Mouse (Mus musculus): ENCODE data around the gene Tep1.
"Not testable (repeated sequence)": the region's sequence is repeated elsewhere in the genome, so short reads cannot be mapped to it uniquely, and the experiment has no call there.

The Tep1 gene

DNA sequence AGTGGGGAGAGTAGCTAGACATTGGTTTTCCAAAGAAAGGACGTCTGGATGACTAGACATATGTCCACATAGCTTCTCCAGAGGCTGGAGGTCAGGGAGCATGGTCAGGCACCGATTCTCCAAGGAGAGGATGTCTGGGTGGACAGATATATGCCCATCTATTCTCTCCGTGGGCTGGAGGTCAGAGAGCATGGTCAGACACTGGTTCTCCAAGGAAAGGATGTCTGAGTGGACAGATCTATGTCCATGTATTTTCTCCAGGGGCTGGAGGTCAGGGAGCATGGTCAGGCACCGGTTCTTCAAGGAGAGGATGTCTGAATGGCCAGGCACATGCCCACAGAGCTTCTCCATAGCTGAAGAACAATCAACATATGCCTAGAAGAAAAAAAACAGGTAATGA, 2.1 kb downstream of the Tep1 start:
- DNase-seq (ENCODE audit: low read depth): no peak

DNA sequence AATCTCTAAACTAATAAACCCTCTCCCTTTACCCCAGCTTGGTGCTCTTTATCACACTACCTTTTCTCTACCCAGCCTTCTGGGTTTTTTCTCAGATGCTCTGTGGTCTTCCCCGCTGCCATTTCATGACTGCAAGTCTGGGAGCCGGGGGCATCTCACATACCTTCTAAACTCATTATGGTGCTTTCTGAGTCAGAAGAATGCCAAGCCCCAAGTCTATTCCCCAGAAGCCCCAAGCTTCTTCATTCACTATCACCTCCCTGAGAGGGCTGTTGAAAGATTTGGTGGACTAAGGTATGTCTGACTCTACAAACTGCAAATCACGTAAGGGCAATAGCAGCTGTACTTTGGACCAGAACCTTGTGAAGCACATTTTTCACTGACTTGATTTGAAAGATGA, 3.4 kb downstream of the Tep1 start:
- DNase-seq (ENCODE audit: low read depth): no peak

- peak; percentile 8 for DNase-seq (ENCODE audit: low read depth)
Observed at GRCm38 (mm10) chr14:50865005-50865404, 5.4 kb downstream of the Tep1 start.

DNA sequence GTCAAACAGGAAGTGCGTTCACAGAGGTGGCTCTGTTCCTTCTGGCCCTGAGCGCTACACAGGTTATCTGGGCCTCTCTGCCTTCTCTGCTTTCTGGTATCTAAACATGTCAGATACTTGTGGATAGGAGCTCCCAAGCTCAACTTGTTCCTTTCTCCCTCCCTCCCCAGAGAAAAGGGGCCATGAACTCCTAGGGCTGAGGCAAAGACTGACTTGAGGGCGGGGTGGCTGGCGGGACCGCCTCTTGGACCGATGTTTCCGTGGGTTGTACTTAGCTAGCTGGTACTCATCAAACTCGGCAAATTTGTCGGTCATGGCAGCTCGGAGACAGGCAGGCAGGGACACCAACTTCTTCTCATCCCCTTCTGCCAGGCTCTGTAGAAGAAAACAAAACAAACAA, 7.7 kb downstream of the Tep1 start:
- no peak for DNase-seq (ENCODE audit: low read depth)

DNA sequence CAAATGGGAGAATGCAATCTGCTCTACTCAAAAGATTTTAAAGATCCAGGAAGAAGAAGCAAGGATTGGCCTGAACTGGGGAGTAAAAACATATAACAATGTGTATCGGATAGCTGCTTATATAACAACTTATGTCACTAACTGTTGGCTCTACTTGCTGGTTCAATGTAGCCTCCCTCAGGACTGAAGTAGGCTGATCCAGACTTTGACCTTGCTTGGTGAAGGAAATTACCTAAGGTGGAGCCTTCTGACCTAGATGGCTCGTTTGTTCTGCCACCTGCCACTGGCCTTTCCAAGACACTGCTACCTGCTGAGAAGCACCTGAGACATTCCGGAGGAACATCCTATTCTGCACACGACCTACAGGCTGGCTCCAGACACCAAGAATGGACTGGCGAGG, 14.6 kb downstream of the Tep1 start:
- no peak for DNase-seq (ENCODE audit: low read depth)

- DNase-seq (ENCODE audit: low read depth): no peak
Observed at GRCm38 (mm10) chr14:50837236-50837635, 33.1 kb downstream of the Tep1 start.

- DNase-seq (ENCODE audit: low read depth): no peak
Observed at GRCm38 (mm10) chr14:50834435-50834834, 35.9 kb downstream of the Tep1 start.

- no peak for DNase-seq (ENCODE audit: low read depth)
Observed at GRCm38 (mm10) chr14:50833964-50834363, 36.4 kb downstream of the Tep1 start.

- DNase-seq (ENCODE audit: low read depth): no peak
Observed at GRCm38 (mm10) chr14:50829878-50830277, 40.5 kb downstream of the Tep1 start.

- no peak for DNase-seq (ENCODE audit: low read depth)
Observed at GRCm38 (mm10) chr14:50826579-50826978, 43.8 kb downstream of the Tep1 start.

GRCm38 (mm10) chr14:50824219-50824618, 46.1 kb downstream of the Tep1 start:
- DNase-seq (ENCODE audit: low read depth): peak; percentile 72

DNA sequence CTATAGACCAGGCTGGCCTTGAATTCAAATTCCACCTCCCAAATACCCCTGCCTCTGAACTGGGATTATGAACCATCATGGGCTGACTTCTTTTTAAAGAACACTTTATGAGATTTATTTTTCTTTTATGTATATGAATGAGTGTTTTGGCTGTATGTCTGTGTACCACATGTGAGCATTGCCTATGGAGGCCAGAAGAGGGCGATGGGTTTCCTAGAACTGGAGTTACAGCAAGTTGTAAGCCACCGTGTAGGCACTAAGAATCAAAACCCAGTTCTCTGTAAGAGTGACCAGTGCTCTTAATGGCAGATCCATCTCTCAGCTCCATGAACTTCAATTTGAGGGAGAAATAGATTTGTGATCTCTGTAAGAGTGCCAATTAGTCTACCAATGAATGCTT, 47.1 kb downstream of the Tep1 start:
- peak; percentile 52 for DNase-seq (ENCODE audit: low read depth)

- no peak for DNase-seq (ENCODE audit: low read depth)
Observed at GRCm38 (mm10) chr14:50813060-50813459, 57.3 kb downstream of the Tep1 start.

- DNase-seq (ENCODE audit: low read depth): peak; percentile 99
Observed at GRCm38 (mm10) chr14:50807487-50808072, 62.8 kb downstream of the Tep1 start, which contains the start of the genes Ccnb1ip1 and Parp2. Ccnb1ip1 (minus strand) TSS chr14:50807732. Parp2 (plus strand) TSS chr14:50807841.

GRCm38 (mm10) chr14:50806469-50806868, 63.9 kb downstream of the Tep1 start:
- DNase-seq (ENCODE audit: low read depth): not testable (repeated sequence)

GRCm38 (mm10) chr14:50804683-50805082, 65.7 kb downstream of the Tep1 start:
- DNase-seq (ENCODE audit: low read depth): no peak

DNA sequence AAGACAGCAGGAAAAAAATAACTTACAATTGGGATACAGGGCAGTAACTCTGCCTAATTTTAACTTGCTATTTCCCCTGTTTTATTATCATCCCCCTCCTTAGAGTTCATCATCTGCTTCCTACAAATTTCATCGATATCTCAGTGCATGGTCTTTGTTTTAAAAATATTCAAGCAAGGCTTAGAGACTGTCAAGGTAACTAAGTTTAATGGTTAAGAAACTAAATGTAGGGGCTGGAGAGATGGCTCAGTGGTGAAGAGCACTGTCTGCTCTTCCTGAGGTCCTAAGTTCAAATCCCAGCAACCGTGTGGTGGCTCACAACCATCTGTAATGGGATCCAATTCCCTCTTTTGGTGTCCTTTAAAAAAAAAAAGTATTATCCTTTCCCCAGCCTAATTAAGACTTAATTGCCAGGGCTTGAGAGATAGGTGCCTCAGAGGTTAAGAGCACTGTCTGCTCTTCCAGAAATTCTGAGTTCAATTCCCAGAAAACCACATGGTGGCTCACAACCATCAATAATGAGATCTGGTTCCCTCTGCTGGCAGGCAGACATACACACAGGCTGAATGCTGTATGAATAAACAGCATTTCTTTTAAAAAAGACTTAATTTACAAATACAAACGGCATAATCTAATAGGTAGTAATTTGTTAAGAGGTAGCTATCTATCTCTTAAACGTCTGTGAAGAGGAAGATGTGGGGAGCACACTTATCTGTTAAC, 67.4 kb downstream of the Tep1 start:
- DNase-seq (ENCODE audit: low read depth): peak; percentile 50

DNA sequence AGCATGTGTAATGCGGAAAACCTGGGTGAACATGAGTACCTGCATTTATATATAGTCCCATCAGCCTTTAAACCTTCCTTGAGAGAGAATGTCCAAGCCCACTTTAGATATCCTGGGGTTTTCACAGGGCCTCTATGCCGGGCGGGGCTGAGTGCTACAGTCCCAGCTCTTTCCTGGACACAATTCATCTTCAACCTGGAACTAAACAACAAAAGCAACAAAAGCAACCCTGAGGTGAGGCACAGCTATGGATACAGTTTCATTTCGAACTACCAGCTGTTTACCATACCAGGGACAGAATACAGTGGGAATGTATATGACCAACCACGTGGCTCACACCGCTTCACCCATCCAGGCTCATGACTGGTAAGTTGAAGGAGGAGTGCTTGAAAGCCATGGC, 67.9 kb downstream of the Tep1 start:
- DNase-seq (ENCODE audit: low read depth): no peak

DNA sequence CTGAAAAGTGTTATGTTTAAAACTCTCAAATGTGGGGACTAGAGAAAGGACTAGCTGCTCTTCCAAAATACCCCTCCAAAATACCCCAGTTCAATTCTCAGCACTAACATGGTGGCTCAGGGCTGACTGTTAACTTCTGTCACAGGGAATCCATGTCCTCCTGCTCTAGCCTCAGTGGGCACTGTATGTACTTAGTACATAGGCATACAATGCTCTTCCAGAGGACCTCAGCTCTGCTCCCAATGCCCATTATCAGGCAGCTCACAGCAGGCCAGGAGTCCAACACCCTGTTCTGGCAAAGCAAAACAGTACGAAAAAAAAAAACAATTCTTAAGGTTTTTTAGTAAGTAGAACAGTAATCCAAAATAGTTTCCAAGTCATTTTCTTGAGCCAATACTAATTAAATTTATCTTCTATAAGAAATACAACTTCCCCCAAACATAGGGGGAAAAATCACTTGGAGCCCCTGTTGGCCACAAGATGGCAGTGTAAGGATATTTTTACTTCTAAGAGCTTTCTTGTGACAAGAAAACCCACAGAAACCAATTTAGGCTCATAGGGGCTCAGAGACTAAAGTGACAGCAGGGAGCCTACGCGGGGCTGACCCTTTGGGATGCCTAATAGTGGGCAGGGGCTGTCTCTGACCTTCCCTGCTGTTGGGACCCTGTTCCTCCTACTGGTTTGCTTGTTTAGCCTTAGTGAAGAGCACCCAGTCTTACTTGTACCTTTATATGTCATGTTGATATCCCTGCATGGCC, 70.7 kb downstream of the Tep1 start:
- peak; percentile 86 for DNase-seq (ENCODE audit: low read depth)

GRCm38 (mm10) chr14:50798512-50798911, 71.8 kb downstream of the Tep1 start:
- peak; percentile 72 for DNase-seq (ENCODE audit: low read depth)

DNA sequence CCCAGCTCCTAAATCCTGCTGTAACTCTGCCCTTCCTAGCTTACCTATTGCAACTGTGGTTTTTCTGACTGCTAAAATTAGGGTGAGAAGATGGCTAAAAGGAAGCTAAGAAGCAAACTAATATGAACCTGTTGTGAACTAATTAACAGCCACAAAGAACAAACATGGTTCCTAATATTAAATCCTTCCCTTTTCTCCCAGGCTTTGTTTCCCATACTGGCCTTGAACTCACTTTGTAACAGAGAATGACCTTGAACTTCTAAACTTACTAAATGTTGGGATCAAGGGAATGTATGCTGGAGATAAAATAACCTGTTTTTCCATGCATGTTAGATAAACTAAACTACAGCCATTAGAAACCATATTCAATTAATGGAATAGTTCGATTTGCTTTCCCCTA, 73.9 kb downstream of the Tep1 start:
- DNase-seq (ENCODE audit: low read depth): no peak

- DNase-seq (ENCODE audit: low read depth): no peak
Observed at GRCm38 (mm10) chr14:50795965-50796364, 74.4 kb downstream of the Tep1 start.
